Mouse (Mus musculus) left cerebral cortex, postnatal 4 days (tissue): ENCODE measurements around the gene Grip1. TPM values are rescaled to one million over a fixed set of nuclear protein-coding genes. Genes with fewer than 3 reads are reported as not detected.

Source experiments
- DNase-seq: peaks from one replicate; pipeline ENCODE4 v3.0.0-alpha.2; 2022
- intact Hi-C: fragments of 180-260 bp; cut with DNase I; formaldehyde crosslinking; loops from one replicate; pipeline ENCODE4 v1.15.1; 2025
- total RNA-seq, 2 experiments: library from RNA; stranded (reverse); gene quantifications; 2 replicates each; pipeline ENCODE4 v1.2.3; 2021

The Grip1 gene
- total RNA-seq, 2 experiments from 2014 or later: 57.4 to 61.9 TPM

DNA sequence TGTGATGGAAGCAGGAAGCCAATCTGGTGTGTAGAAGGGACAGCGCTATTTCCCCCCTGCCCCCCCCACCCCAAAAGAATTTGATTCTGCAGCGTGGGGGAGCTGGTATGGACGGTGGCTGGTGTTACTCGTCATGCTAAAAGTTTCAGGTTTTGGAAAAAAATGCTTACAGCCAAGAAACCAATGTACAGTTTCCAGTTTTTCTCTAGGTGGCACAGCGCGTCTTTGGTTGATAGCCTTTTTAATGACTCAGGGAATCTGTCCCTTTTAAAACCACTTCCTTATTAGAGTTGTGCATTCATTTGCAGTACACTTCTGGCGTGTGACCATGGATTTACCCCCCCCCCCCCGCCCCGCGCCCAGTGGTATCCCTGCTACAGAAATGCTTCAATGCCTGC is 1.9 kb downstream of the Grip1 start:
- DNase-seq: no peak
- intact Hi-C loops: no loop called here

- intact Hi-C loops: no loop called here
- DNase-seq: no peak
Measured at GRCm38 (mm10) chr10:119457121-119457520, 3.5 kb downstream of the Grip1 start.

DNA sequence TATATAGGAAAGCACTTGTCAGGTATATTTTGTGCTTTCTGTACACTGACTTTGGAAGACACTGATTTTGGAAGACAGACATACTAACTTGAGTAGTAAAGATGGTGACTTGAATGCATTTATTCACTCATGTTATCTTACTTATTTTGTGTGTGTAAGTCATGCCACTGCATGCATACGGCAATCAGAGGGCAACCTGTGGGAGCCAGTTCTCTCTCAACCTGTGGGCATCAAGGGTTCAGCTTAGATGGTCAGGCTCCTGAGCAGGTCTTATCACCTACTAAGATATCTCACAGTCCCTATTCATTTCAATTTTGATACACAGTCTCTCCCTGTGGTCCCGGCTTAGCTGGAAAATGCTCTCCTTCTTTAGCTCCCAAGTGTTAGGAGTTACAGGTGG is 5.4 kb downstream of the Grip1 start:
- DNase-seq: no peak
- intact Hi-C loops: no loop called here

GRCm38 (mm10) chr10:119463345-119463744 is 9.7 kb downstream of the Grip1 start:
- intact Hi-C loops: no loop called here

DNA sequence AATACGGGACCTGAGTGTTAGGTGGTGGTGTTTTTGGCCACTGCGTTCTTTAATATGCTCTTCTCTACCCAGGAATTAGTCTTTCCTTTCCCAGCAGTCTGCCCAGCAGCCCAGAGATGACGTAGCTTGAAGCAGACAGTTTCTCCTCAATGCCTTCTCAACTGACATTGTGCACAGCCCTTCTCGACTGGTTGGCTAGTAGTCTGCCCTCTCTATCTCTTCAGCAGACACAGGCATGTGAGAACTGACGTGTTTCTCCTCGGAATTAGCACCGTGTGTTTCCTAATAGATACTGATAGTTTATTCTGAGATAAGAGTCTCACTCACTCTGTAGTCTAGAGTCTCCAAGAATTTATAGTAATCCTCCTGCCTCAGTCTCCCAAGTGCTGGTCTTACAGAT is 10.2 kb downstream of the Grip1 start:
- no peak for DNase-seq
- intact Hi-C loops: no loop called here

More at GRCm38 (mm10) chr10:119463345-119463744, 9.7 kb downstream of the Grip1 start:
- no peak for DNase-seq

DNA sequence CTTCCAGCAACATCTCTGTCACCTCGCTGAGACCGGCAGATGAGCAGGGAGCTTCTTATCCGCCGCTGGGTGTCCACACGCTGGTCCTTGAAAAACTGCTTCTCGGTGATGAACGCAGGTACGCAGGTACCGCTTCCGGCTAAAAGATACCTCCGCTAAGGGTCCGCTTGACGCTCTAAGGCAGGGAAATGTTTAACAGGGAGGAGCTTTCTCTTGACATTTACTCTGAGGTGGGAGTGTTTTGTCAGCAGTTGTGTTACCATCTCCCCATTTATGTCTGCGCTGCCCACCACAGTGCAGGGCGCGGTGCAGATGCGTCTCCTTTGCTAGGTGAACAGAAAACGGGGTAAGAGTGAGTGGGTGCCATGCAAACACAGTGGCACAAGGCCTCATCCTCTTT is 14.3 kb downstream of the Grip1 start:
- no peak for DNase-seq
- intact Hi-C loops: no loop called here

DNA sequence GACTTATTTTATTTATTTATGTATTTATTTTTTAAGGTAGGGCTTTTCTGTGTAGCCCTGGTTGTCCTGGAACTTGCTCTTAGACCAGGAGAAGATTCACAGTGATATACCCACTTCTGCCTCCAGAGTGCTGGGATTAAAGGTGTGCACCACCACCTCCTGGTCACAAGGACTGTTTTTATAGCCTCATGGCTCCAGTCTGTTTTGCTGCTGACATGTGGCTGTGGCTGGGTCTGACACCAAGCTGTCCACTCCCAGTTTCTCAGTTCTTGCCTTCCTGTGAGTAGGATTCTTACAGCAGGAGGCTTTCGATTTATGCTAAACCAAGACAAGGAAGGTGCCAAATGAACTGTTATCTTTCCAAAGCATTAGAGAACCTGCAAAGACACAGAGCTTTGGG is 16.5 kb downstream of the Grip1 start:
- intact Hi-C loops: no loop called here
- DNase-seq: no peak

GRCm38 (mm10) chr10:119475166-119475565 is 21.5 kb downstream of the Grip1 start:
- no peak for DNase-seq
- intact Hi-C loops: no loop called here

DNA sequence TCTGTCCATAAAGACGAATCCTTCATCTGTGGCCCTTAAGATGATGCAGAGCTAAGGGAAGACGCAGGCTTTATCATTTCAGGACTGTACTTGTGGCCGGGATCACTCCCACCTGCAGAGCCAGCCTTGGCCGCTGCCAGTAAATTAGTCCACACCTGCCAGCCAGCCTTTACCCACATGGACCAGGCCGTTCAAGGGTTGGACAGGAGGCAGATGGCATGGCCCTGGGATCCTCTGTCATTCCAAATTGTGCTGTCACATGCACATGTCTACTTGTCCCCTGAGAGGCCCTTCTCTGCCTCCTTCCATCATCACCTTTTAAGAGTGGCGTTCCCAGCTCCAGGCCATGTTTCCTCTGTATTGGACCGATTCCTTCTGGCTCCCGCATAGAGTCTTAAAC is 24.0 kb downstream of the Grip1 start:
- DNase-seq: peak; percentile 84
- intact Hi-C loops: no loop called here

DNA sequence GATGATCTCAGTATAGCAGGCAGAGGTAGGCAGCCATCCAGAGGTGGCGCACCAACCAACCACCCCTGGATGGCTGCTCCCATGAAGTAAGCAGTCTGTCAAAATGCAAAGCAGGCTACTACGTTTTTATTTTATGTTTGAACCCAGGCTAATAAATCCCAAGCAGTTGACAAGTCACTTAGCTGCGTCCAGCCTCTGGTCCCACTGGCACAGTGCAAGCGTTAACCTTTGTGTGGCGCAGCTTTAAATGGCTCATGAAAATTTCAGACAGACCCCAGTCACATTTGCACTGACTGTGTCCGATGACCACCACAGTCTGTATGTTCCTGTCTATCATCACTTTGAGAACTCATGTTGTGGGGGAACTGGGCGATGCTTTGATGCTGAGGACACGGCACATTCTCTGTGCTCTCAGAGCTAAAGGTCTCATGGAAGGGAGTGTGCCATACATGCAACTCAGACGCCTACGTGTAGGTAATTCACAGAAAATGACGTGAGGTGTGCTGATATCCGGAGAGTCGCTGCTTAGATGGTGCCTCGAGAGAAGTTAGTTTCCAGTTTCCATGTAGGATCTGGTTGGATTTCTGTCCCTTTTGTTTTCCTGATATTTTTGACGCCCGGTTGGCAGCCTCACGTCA is 29.6 kb downstream of the Grip1 start:
- intact Hi-C loops: no loop called here
- no peak for DNase-seq

- no peak for DNase-seq
- intact Hi-C loops: no loop called here
Measured at GRCm38 (mm10) chr10:119483766-119484165, 30.1 kb downstream of the Grip1 start.

DNA sequence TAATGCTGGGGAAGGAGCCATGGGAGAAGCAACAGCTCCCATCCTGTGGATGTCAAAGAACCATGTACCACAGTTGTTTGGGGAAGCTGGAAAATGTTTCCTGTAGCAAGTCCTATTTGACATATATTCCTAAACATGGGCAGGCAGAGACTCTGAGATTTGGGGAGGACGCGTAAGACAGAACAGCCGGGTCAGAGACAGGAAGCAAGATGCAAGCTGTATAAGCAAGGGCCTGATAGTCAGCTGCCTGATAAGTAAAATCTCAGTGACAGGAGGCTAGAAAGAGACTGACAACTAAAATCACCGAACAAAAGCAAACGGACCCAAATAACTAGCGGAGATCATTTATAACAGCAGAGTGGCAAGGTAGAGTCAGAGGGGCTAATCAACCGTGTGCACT is 33.3 kb downstream of the Grip1 start:
- DNase-seq: no peak
- intact Hi-C loops: no loop called here

DNA sequence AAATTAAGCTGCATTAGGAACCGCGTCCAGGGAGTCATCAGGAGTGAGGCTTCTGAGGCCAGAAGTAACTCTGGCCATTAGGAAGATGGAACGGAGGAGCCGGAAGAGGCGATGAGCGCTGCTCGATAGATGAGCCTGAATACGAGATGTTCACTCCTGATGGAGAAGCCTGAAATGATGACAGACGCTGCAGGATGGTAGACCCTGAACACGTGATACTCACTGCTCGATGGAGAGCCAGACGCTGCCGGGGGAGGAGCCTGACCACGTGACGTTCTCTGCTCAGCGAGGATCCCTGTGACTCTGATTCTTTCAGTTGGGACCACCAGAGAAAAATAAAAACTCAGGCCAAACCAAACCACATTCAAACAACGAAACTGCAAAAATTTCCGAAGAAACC is 37.2 kb downstream of the Grip1 start:
- intact Hi-C loops: no loop called here
- DNase-seq: no peak

GRCm38 (mm10) chr10:119495317-119495716 is 41.7 kb downstream of the Grip1 start:
- no peak for DNase-seq
- intact Hi-C loops: no loop called here

GRCm38 (mm10) chr10:119496221-119496620 is 42.6 kb downstream of the Grip1 start:
- peak; percentile 61 for DNase-seq
- intact Hi-C loops: no loop called here

- intact Hi-C loops: no loop called here
- DNase-seq: no peak
Measured at GRCm38 (mm10) chr10:119521686-119522085, 68.1 kb downstream of the Grip1 start.

DNA sequence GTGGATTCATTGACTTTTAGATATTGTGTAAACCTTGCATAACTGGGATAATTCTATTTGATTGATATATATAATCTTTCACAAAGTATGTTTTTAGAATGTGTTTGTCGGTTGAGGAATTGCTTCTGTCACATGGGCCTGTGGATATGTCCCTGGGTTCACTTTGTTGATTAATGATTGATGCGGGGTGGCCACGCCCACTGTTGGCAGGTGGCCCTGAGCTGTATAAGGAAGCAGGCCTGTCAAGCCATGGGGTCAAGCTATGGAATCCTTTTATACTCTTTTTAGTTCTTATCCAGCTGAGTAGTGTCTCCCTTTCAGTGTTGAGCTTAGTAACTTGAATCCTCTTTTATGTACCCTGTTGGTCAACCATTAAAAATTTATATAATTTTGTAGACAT is 72.1 kb downstream of the Grip1 start:
- intact Hi-C loops: no loop called here
- no peak for DNase-seq

DNA sequence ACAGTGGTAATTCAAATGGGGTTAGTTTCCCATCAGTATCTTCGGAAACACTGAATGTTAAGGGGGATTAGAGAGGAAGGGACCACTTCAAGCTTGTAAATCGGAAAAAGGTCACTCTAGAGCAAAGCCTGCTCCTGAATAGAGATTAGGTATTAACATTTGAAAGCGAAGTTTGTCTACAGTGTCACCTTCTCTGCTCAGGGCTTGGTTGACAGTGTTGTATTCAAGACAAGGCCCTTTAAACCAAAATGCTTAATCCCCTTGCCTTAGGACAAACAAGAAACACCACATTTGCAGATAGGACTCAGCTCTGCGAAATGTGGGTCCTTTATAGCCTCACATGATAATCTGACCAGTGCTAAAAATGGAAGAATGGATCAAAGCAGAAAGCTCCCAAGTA is 81.2 kb downstream of the Grip1 start:
- intact Hi-C loops: no loop called here
- no peak for DNase-seq

GRCm38 (mm10) chr10:119541655-119542054 is 88.0 kb downstream of the Grip1 start:
- intact Hi-C loops: no loop called here
- no peak for DNase-seq

DNA sequence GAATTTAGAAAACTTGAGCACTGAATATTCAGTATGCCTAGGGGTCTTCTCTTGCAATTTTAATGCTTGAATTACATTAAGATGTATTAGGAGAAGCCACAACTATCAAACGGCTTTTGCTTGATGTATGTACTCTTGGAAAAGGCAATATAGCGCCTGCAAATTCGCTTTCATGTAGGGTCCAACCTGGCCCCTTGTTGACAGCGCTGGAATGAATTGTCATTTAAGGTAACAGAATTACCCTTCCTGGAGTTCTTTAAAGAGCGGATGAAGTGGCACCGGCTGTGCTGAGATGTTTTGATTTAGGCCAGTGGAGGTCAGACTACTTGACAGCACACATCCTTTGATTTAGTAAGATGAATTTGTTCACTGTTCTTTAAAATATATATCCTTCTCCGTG is 90.1 kb downstream of the Grip1 start:
- no peak for DNase-seq
- intact Hi-C loops: no loop called here

DNA sequence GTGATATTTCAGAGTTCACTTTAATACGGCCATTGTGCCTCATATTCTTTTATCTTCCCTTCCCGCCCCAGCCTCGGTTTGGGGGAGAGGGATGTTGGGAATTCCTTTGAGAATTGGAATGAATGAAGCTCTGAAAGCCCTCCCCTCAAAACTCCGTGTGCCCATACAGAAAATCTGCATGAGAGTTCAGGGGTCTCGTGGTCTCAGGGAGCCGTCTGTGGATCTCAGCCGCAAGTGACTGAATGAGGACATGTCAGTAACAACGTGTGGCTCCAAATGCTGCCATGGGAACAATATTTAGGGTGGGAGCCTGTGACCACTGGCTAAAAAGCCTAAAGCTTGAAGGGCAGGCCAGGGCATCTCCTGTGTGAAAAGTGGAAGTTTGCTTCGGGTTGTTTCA is 91.1 kb downstream of the Grip1 start:
- intact Hi-C loops: no loop called here
- no peak for DNase-seq

DNA sequence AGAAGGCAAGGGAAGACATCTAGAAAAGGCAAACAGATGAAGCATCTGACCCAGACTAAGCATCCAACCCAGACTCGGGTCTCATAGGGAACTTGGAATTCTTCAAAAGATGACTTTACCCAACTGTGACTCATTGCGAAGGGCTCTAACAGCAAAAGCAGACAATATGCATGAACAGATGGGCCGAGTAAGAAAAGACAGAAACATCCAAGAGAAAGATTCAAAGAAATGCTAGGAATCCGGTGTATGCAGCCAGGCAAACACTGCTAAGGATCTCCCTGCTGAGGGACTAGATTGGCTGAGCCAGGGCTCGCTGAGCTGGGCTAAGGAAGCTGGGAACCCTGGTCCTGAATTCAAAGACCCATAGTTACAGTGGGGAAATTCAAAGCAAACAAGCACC is 94.2 kb downstream of the Grip1 start:
- no peak for DNase-seq
- intact Hi-C loops: no loop called here

DNA sequence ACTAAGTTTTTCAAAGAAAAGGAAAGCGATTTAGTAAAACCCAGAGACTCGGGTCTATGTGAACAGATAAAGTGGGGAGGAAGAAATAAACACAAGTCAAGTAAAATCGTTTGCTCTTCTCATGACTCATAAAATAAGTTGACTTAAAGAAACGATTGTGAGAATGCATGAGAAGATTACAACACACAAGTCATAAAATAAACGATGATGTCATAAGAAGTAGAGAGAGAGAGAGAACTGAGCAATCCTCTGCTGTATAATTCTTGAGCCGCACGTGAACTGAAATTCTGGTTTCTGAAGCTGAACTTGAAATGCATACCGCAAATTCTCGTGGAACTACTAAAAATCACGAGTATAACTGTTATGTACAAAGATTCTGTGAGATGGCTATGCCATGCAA is 95.1 kb downstream of the Grip1 start:
- intact Hi-C loops: no loop called here
- no peak for DNase-seq
